Mouse (Mus musculus) G1E (cell line): Measurements from ENCODE around the gene Gjd3.

Source experiments
- CTCF ChIP-seq: IDR thresholded peaks from 2 replicates; pipeline ENCODE4 v1.5.1; 2012; ENCODE audit warnings: low read depth, low read length, inconsistent platforms, mixed read lengths
- GATA1 ChIP-seq: IDR thresholded peaks from 2 replicates; pipeline ENCODE4 v1.6.1; 2012; ENCODE audit warnings: borderline replicate concordance, low read length, inconsistent platforms, mixed read lengths
- GATA2 ChIP-seq: IDR thresholded peaks from 2 replicates; pipeline ENCODE4 v1.6.1; 2012; ENCODE audit warnings: low read depth, low read length, inconsistent platforms, borderline replicate concordance

DNA sequence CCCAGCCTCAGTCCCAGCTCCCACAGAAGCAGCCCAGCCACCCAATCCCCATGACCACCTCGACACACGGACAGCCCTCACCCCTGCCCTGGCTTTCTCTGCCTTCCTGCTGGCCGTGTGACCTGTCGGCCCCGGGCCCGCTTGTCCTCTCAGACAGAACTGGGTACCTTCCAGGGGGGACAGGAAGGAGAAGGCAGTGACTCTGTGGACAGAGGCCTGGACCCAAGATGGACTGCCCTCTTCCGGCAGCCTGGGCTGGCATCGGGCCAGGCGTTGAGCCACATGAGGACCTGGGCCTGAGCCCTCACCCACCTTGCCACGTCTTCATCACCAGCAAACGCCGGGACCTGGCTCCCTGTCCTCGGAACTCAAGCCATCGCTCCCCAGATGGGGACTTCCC lies 9.2 kb downstream of the Gjd3 start:
- TF ChIP-seq CTCF (no peak), GATA1 (no peak), GATA2 (no peak)
